Mouse (Mus musculus): ENCODE measurements around the gene Clic6. TPM values are rescaled to one million over a fixed set of nuclear protein-coding genes. Genes with fewer than 3 reads are reported as not detected.

Clic6 gene
- total and polyA plus RNA-seq, 3 experiments = under 0.01 to 0.01 TPM; not detected in 1

DNA sequence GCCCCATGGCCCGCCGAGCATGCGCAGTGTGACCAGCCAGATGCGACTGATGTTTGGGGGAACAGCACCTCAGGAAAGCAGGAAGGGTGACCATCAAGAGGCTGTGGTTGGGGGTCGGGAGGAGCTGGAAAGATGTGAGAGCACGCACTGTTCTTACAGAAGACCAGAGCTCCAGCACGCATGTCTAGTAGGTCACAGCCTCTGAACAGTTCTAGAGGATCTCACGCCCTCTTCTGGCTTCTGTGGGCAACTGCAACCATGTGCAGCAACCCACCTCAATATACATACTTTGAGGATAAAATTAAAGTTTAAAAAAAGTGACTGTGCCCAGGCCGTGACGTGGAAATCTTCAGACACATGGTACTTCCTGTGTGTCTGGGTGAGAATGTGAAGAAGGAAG, 40.2 kb upstream of the Clic6 start:
- Histone ChIP-seq H3K27me3 (ENCODE audit: insufficient read depth, low read length) (no peaks in the 10 kb centered on the region), H3K4me1 (ENCODE audit: insufficient read depth, low read depth, low read length) (peaks cover 23% of the 10 kb centered on the region), H3K4me3 (ENCODE audit: low read depth, low read length) (no peak overlapping the region), H3K36me3 (replicated peaks) (peaks cover 82% of the 10 kb centered on the region), H3K9me3 (replicated peaks) (no peaks in the 10 kb centered on the region)
- no peak for TF ChIP-seq TAL1 (conservative IDR thresholded peaks at IDR 0.05; ENCODE audit: low read depth, low read length)
- no peak for TF ChIP-seq POLR2AphosphoS5 (IDR thresholded peaks at IDR 0.05; ENCODE audit: insufficient replicate concordance, low read depth, low read length)
- TF ChIP-seq CTCF (IDR thresholded peaks at IDR 0.05; ENCODE audit: low read depth, low read length) = peak; percentile 17; the same call in 1 of the 2 replicates
- ATAC-seq (ENCODE audit: extremely low read depth, insufficient number of reproducible peaks, low FRiP score, poor library complexity, severe bottlenecking) = no peak; the same call in 1 of the 2 replicates
- no peak for DNase-seq (ENCODE audit: low spot score)

DNA sequence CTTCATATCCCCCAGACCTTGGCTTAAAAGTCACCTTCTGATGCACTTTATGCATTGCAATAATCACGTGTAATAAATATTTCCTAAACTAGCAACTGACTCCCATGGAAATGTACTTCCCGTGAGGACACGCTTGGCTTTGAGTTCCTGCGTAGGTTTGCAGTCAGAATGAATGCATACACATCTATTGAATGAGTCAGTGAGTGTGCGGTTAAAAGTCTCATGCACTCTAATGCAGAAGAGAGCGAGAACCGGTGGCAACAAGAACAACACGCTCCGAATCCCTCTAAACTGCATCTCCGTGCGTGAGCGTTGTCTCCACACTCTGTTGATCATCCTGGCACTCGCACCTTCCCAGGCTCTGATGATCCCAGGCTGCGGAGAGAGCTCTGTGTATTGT, 36.5 kb upstream of the Clic6 start:
- Histone ChIP-seq H3K27me3 (ENCODE audit: insufficient read depth, low read length) (no peaks in the 10 kb centered on the region), H3K4me3 (ENCODE audit: low read depth, low read length) (no peak overlapping the region), H3K36me3 (replicated peaks) (peaks cover 88% of the 10 kb centered on the region), H3K4me1 (ENCODE audit: insufficient read depth, low read depth, low read length) (peaks cover 32% of the 10 kb centered on the region), H3K9me3 (replicated peaks) (no peaks in the 10 kb centered on the region)
- TF ChIP-seq CTCF (IDR thresholded peaks at IDR 0.05; ENCODE audit: low read depth, low read length) (no peak), TAL1 (conservative IDR thresholded peaks at IDR 0.05; ENCODE audit: low read depth, low read length) (no peak), GATA1 (IDR thresholded peaks at IDR 0.05; ENCODE audit: borderline replicate concordance, low read length) (no peak), GATA2 (IDR thresholded peaks at IDR 0.05; ENCODE audit: borderline replicate concordance, low read depth, low read length) (no peak), POLR2AphosphoS5 (IDR thresholded peaks at IDR 0.05; ENCODE audit: insufficient replicate concordance, low read depth, low read length) (no peak)
- no peak for DNase-seq (ENCODE audit: low spot score)
- ATAC-seq (ENCODE audit: extremely low read depth, insufficient number of reproducible peaks, low FRiP score, poor library complexity, severe bottlenecking) = no peak

DNA sequence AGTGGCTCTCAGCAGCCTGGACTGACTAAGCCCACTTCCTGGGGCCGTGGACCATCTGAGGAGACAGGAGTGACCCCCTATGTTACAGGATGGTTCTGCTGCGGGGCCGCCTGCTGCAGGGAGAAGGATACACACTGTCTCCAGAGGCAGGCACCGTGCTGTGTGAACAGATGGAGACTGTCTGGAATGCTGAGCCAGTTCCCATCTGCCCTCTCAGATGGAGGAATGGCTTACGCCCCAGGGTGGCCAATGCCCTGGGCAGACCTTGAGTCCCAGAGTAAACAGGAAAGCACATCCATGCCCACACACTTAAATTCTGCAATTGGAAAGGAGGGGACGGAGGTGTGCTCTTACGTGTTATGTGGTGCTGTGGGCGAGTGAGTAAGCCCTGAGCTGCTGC, 35.2 kb upstream of the Clic6 start:
- H3K36me3 ChIP-seq (replicated peaks) = peaks cover 88% of the 10 kb centered on the region
- H3K4me3 ChIP-seq (ENCODE audit: low read depth, low read length) = no peak overlapping the region
- H3K4me1 ChIP-seq (ENCODE audit: insufficient read depth, low read depth, low read length) = peaks cover 43% of the 10 kb centered on the region
- TF ChIP-seq GATA1 (IDR thresholded peaks at IDR 0.05; ENCODE audit: borderline replicate concordance, low read length) = no peak
- no peak for TF ChIP-seq CTCF (IDR thresholded peaks at IDR 0.05; ENCODE audit: low read depth, low read length)
- no peak for TF ChIP-seq TAL1 (conservative IDR thresholded peaks at IDR 0.05; ENCODE audit: low read depth, low read length)
- no peak for TF ChIP-seq GATA2 (IDR thresholded peaks at IDR 0.05; ENCODE audit: borderline replicate concordance, low read depth, low read length)
- no peak for TF ChIP-seq POLR2AphosphoS5 (IDR thresholded peaks at IDR 0.05; ENCODE audit: insufficient replicate concordance, low read depth, low read length)
- H3K9me3 ChIP-seq (replicated peaks) = no peaks in the 10 kb centered on the region
- ATAC-seq (ENCODE audit: extremely low read depth, insufficient number of reproducible peaks, low FRiP score, poor library complexity, severe bottlenecking) = no peak
- H3K27me3 ChIP-seq (ENCODE audit: insufficient read depth, low read length) = no peaks in the 10 kb centered on the region
- no peak for DNase-seq (ENCODE audit: low spot score)

DNA sequence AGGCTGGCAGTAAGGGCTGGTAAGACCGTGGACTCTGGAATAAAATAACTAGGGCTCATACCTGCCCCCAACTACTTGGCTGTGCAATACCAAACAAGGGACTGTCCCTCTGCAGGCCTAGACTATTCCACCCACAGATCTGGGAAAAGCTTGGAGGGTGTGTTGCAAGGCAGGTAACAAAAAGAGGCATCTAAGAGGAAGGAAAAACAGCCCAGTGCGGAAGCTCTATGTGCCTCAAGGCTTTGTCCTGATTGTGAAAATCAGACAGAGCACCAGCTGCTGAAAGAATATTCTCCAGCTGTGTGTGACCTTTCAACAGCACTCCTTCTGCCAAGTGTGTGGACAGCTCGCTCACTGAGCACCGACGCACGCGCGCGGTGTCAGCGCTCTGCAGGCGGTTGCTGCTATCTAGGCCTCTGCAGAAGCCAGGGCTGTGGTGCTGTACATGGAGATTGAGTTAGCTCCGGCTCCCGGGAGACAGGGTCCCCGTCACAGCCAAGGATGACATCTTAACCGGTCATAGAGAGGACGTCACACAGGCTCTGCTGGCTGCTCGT, 33.9 kb upstream of the Clic6 start:
- no peak for ATAC-seq (ENCODE audit: extremely low read depth, insufficient number of reproducible peaks, low FRiP score, poor library complexity, severe bottlenecking)
- H3K27me3 ChIP-seq (ENCODE audit: insufficient read depth, low read length) = no peaks in the 10 kb centered on the region
- H3K9me3 ChIP-seq (replicated peaks) = no peaks in the 10 kb centered on the region
- H3K36me3 ChIP-seq (replicated peaks) = peaks cover 84% of the 10 kb centered on the region
- no peak for DNase-seq (ENCODE audit: low spot score)
- H3K4me1 ChIP-seq (ENCODE audit: insufficient read depth, low read depth, low read length) = peaks cover 55% of the 10 kb centered on the region
- H3K4me3 ChIP-seq (ENCODE audit: low read depth, low read length) = no peak overlapping the region
- TF ChIP-seq GATA1 (IDR thresholded peaks at IDR 0.05; ENCODE audit: borderline replicate concordance, low read length) (no peak), GATA2 (IDR thresholded peaks at IDR 0.05; ENCODE audit: borderline replicate concordance, low read depth, low read length) (no peak), CTCF (IDR thresholded peaks at IDR 0.05; ENCODE audit: low read depth, low read length) (no peak), POLR2AphosphoS5 (IDR thresholded peaks at IDR 0.05; ENCODE audit: insufficient replicate concordance, low read depth, low read length) (no peak), TAL1 (conservative IDR thresholded peaks at IDR 0.05; ENCODE audit: low read depth, low read length) (no peak)

DNA sequence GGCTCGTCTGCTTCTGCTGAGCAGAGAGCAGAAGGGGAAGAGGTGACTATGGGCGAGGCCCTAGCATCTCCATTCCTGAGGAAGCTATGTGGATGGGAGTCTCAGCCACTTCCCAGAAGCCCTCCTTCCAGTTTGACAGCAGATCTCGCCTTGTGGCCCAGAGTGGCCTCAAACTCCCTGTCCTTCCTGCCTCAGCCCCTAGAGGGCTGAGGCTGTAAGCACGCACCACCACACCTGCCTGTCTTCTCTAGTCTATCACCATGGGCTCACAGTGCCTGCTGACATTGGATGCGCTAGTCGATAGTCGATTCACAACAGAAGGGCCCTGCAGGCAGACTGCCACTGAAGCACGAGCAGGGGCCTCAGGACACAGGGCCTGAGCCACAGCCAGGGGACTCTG, 32.9 kb upstream of the Clic6 start:
- H3K9me3 ChIP-seq (replicated peaks) = no peaks in the 10 kb centered on the region
- H3K4me1 ChIP-seq (ENCODE audit: insufficient read depth, low read depth, low read length) = peaks cover 65% of the 10 kb centered on the region
- no peak for ATAC-seq (ENCODE audit: extremely low read depth, insufficient number of reproducible peaks, low FRiP score, poor library complexity, severe bottlenecking)
- DNase-seq (ENCODE audit: low spot score) = no peak
- no peak overlapping the region for H3K4me3 ChIP-seq (ENCODE audit: low read depth, low read length)
- H3K36me3 ChIP-seq (replicated peaks) = peaks cover 77% of the 10 kb centered on the region
- TF ChIP-seq POLR2AphosphoS5 (IDR thresholded peaks at IDR 0.05; ENCODE audit: insufficient replicate concordance, low read depth, low read length) (no peak), GATA2 (IDR thresholded peaks at IDR 0.05; ENCODE audit: borderline replicate concordance, low read depth, low read length) (no peak), CTCF (IDR thresholded peaks at IDR 0.05; ENCODE audit: low read depth, low read length) (0 out of 2 replicates have a peak, but pooled peaks have one; percentile 17)
- no peaks in the 10 kb centered on the region for H3K27me3 ChIP-seq (ENCODE audit: insufficient read depth, low read length)

DNA sequence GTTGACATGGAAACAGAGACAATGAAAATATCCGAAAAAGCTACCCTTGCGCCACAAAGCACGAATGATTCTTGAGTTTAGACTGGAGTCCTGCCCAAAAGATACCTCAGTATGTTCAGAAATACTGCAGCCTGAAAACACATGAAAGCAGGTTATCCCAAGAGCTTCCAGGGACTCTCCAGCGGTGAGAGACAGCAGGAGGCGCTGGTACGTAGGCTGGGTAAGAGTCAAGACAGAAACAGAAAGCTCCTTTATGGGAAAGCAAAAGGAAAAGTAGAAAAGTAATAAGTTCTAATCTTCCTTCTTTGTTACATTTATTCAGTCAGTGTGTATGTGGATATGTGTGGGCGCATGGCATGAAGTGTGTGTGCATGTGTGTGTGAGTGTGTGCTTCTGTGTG, 31.5 kb upstream of the Clic6 start:
- no peak for TF ChIP-seq GATA2 (IDR thresholded peaks at IDR 0.05; ENCODE audit: borderline replicate concordance, low read depth, low read length)
- no peak for TF ChIP-seq POLR2AphosphoS5 (IDR thresholded peaks at IDR 0.05; ENCODE audit: insufficient replicate concordance, low read depth, low read length)
- no peak for TF ChIP-seq CTCF (IDR thresholded peaks at IDR 0.05; ENCODE audit: low read depth, low read length)
- TF ChIP-seq GATA1 (IDR thresholded peaks at IDR 0.05; ENCODE audit: borderline replicate concordance, low read length) = no peak
- TF ChIP-seq TAL1 (conservative IDR thresholded peaks at IDR 0.05; ENCODE audit: low read depth, low read length) = no peak
- H3K36me3 ChIP-seq (replicated peaks) = peaks cover 74% of the 10 kb centered on the region
- peaks cover 77% of the 10 kb centered on the region for H3K4me1 ChIP-seq (ENCODE audit: insufficient read depth, low read depth, low read length)
- no peak overlapping the region for H3K4me3 ChIP-seq (ENCODE audit: low read depth, low read length)
- no peaks in the 10 kb centered on the region for H3K27me3 ChIP-seq (ENCODE audit: insufficient read depth, low read length)
- H3K9me3 ChIP-seq (replicated peaks) = no peaks in the 10 kb centered on the region
- DNase-seq (ENCODE audit: low spot score) (no peak), ATAC-seq (ENCODE audit: extremely low read depth, insufficient number of reproducible peaks, low FRiP score, poor library complexity, severe bottlenecking) (no peak)

Measured in G1E (cell line).